Mouse (Mus musculus): ENCODE results near the gene Srr. TPM values are rescaled to one million over a fixed set of nuclear protein-coding genes. Genes with fewer than 3 reads are reported as not detected.
A peak's percentile ranks its signal among the peaks of the same experiment; 100 is the strongest.

Gene Srr
- total and polyA plus RNA-seq, 2 experiments from 2014 or later = 35.6 to 43.1 TPM

DNA sequence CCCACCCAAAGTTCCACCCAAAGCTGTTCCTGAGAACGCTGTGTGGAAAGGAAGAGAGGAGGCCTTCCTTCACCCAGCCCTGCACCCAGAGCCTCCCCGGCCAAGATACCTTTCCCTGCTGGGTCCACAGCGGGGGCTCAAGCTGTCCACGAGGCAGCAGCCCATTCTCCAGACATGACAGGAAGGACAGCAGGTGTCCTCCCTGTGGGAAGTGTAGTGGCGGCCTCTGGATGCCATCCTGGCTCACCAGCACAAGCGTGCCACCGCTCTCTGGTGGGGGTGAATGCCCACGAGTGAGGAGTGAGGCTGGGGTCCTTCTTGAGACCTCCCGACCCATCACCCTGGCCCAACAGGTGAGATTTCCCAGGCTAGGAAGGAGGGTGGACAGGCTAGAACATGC is 60.5 kb downstream of the Srr start:
- no peak overlapping the region for H3K4me3 ChIP-seq (ENCODE audit: low read depth, low read length)
- H3K9ac ChIP-seq (replicated peaks; ENCODE audit: low read length, poor library complexity, severe bottlenecking) = no peak overlapping the region
- no peak overlapping the region for H3K27ac ChIP-seq (ENCODE audit: low read depth, low read length)
- H3K27me3 ChIP-seq (ENCODE audit: insufficient read depth, low read length) = no peaks in the 10 kb centered on the region
- TF ChIP-seq CTCF (IDR thresholded peaks at IDR 0.05) = no peak
- no peak for ATAC-seq (ENCODE audit: low FRiP score)
- H3K4me1 ChIP-seq (ENCODE audit: insufficient read depth, low read length) = no peaks in the 10 kb centered on the region; the same call in 1 of the 2 replicates
- H3K4me2 ChIP-seq (ENCODE audit: low read depth, low read length, poor library complexity, severe bottlenecking) = no peak overlapping the region
- 85% methylated on average over 9 of the region's 9 CpGs for WGBS
- H3K36me3 ChIP-seq (ENCODE audit: insufficient read depth, low read length) = peaks cover 72% of the 10 kb centered on the region
- H3K9me3 ChIP-seq (ENCODE audit: low read length) = no peaks in the 10 kb centered on the region
- no peak for DNase-seq (ENCODE audit: low spot score)

GRCm38 (mm10) chr11:74864421-74864820 is 61.3 kb downstream of the Srr start:
- Histone ChIP-seq H3K36me3 (ENCODE audit: insufficient read depth, low read length) (peaks cover 80% of the 10 kb centered on the region), H3K4me2 (ENCODE audit: low read depth, low read length, poor library complexity, severe bottlenecking) (no peak overlapping the region), H3K9me3 (ENCODE audit: low read length) (no peaks in the 10 kb centered on the region), H3K4me3 (ENCODE audit: low read depth, low read length) (no peak overlapping the region), H3K4me1 (ENCODE audit: insufficient read depth, low read length) (no peaks in the 10 kb centered on the region; the same call in 1 of the 2 replicates), H3K27me3 (ENCODE audit: insufficient read depth, low read length) (no peaks in the 10 kb centered on the region), H3K27ac (ENCODE audit: low read depth, low read length) (no peak overlapping the region), H3K9ac (replicated peaks; ENCODE audit: low read length, poor library complexity, severe bottlenecking) (no peak overlapping the region)
- TF ChIP-seq CTCF (IDR thresholded peaks at IDR 0.05) = no peak
- 93% methylated on average over 9 of the region's 9 CpGs for WGBS
- DNase-seq (ENCODE audit: low spot score) (no peak), ATAC-seq (ENCODE audit: low FRiP score) (no peak)

DNA sequence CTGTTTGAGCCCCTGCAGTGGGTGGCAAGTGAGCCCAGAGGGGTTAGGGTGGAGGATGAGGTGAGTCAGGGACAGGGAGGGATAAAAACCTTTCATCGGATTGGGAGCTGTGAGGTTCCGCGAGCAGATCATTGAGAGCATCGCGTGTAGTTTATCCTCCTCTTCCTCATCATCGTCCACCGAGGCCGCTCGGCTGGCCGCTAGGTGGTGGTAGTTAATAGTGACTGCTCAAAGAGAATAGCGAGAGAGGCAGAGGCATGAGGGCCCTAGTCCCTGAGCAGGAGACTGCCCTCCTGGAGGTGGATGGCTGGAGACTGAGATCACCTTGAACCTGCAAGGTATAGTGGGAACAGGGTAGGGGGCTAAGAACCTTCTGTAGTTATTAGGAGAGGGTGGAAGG is 62.3 kb downstream of the Srr start:
- no peaks in the 10 kb centered on the region for H3K9me3 ChIP-seq (ENCODE audit: low read length)
- no peaks in the 10 kb centered on the region; the same call in 1 of the 2 replicates for H3K4me1 ChIP-seq (ENCODE audit: insufficient read depth, low read length)
- no peak overlapping the region for H3K4me2 ChIP-seq (ENCODE audit: low read depth, low read length, poor library complexity, severe bottlenecking)
- no peak overlapping the region for H3K27ac ChIP-seq (ENCODE audit: low read depth, low read length)
- peak; percentile 68 for TF ChIP-seq CTCF (IDR thresholded peaks at IDR 0.05)
- WGBS = 30% methylated on average over 11 of the region's 11 CpGs
- H3K36me3 ChIP-seq (ENCODE audit: insufficient read depth, low read length) = peaks cover 85% of the 10 kb centered on the region
- DNase-seq (ENCODE audit: low spot score) (peak; percentile 35), ATAC-seq (ENCODE audit: low FRiP score) (no peak)
- H3K4me3 ChIP-seq (ENCODE audit: low read depth, low read length) = no peak overlapping the region
- no peak overlapping the region for H3K9ac ChIP-seq (replicated peaks; ENCODE audit: low read length, poor library complexity, severe bottlenecking)
- H3K27me3 ChIP-seq (ENCODE audit: insufficient read depth, low read length) = no peaks in the 10 kb centered on the region

DNA sequence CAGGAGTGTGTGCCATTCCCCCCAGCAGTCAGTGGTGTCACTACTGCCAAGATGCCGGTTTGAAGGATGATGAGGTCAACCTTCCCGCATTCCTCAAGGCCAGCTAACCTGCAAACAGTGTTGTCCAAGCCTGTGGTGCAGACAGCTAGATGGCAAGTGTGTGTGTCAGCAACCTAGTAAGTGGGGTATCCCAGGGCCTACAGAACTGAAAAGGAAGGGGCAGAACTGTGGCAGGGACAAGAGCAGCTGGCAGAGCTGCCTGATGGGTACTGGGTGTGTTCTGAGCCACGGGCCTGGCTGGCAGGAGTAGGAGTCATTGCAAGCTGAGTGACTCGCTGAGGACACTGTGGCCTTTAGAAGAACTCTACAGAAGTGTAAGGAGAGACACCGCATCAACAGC is 63.6 kb downstream of the Srr start:
- Histone ChIP-seq H3K27ac (ENCODE audit: low read depth, low read length) (no peak overlapping the region), H3K9me3 (ENCODE audit: low read length) (no peaks in the 10 kb centered on the region), H3K9ac (replicated peaks; ENCODE audit: low read length, poor library complexity, severe bottlenecking) (no peak overlapping the region), H3K27me3 (ENCODE audit: insufficient read depth, low read length) (no peaks in the 10 kb centered on the region), H3K36me3 (ENCODE audit: insufficient read depth, low read length) (peaks cover 82% of the 10 kb centered on the region), H3K4me2 (ENCODE audit: low read depth, low read length, poor library complexity, severe bottlenecking) (no peak overlapping the region), H3K4me1 (ENCODE audit: insufficient read depth, low read length) (no peaks in the 10 kb centered on the region; the same call in 1 of the 2 replicates), H3K4me3 (ENCODE audit: low read depth, low read length) (no peak overlapping the region)
- DNase-seq (ENCODE audit: low spot score) = no peak
- ATAC-seq (ENCODE audit: low FRiP score) = no peak
- TF ChIP-seq CTCF (IDR thresholded peaks at IDR 0.05) = no peak
- 85% methylated on average over 5 of the region's 5 CpGs for WGBS

- TF ChIP-seq CTCF (IDR thresholded peaks at IDR 0.05) = no peak
- DNase-seq (ENCODE audit: low spot score) (no peak), ATAC-seq (ENCODE audit: low FRiP score) (no peak)
- Histone ChIP-seq H3K9ac (replicated peaks; ENCODE audit: low read length, poor library complexity, severe bottlenecking) (no peak overlapping the region), H3K27ac (ENCODE audit: low read depth, low read length) (no peak overlapping the region), H3K36me3 (ENCODE audit: insufficient read depth, low read length) (peaks cover 66% of the 10 kb centered on the region), H3K4me1 (ENCODE audit: insufficient read depth, low read length) (no peaks in the 10 kb centered on the region), H3K27me3 (ENCODE audit: insufficient read depth, low read length) (no peaks in the 10 kb centered on the region), H3K4me3 (ENCODE audit: low read depth, low read length) (no peak overlapping the region), H3K9me3 (ENCODE audit: low read length) (no peaks in the 10 kb centered on the region), H3K4me2 (ENCODE audit: low read depth, low read length, poor library complexity, severe bottlenecking) (no peak overlapping the region)
- 90% methylated on average over 9 of the region's 9 CpGs for WGBS
Measured at GRCm38 (mm10) chr11:74857756-74858155, 68.0 kb downstream of the Srr start.

Small RNA genes lying within 50 kb of the gene (microRNA-seq; reads per million reads assigned to microRNA genes)
- 1.0 reads per million for gene Mir6926 (ENCODE audit: borderline number of aligned reads)

Other genes starting within 250 kb of the Srr start
- 206 and 269 TPM in 2 replicates for gene Pafah1b1, start 201.3 kb downstream of the Srr start, total RNA-seq (2014; rRNA removed)
- 63.4 and 79.2 TPM in 2 replicates for gene Pafah1b1, start 201.3 kb downstream of the Srr start, polyA plus RNA-seq (2015; fragmentation: Nextera tagmentation; extraction: Ambion mirVana)
- gene Mettl16, start 155.1 kb downstream of the Srr start, total RNA-seq (2014; rRNA removed) = 13.1 and 16.6 TPM in 2 replicates
- 23.3 and 28.7 TPM in 2 replicates for gene Mettl16, start 155.1 kb downstream of the Srr start, polyA plus RNA-seq (2015; fragmentation: Nextera tagmentation; extraction: Ambion mirVana)
- gene Mnt, start 95.0 kb downstream of the Srr start, total RNA-seq (2014; rRNA removed) = 17.6 and 18.6 TPM in 2 replicates
- gene Mnt, start 95.0 kb downstream of the Srr start, polyA plus RNA-seq (2015; fragmentation: Nextera tagmentation; extraction: Ambion mirVana) = 7.4 and 8.4 TPM in 2 replicates
- 49.1 and 62.8 TPM in 2 replicates for gene Sgsm2, start 28.9 kb downstream of the Srr start, total RNA-seq (2014; rRNA removed)
- gene Sgsm2, start 28.9 kb downstream of the Srr start, polyA plus RNA-seq (2015; fragmentation: Nextera tagmentation; extraction: Ambion mirVana) = 28.1 and 28.8 TPM in 2 replicates
- 23.6 and 28.6 TPM in 2 replicates for gene Tsr1, start 27.9 kb downstream of the Srr start, total RNA-seq (2014; rRNA removed)
- gene Tsr1, start 27.9 kb downstream of the Srr start, polyA plus RNA-seq (2015; fragmentation: Nextera tagmentation; extraction: Ambion mirVana) = 21.2 and 22.9 TPM in 2 replicates
- 26.6 and 27.7 TPM in 2 replicates for gene Smg6, start 125 bp downstream of the Srr start, total RNA-seq (2014; rRNA removed)
- gene Smg6, start 125 bp downstream of the Srr start, polyA plus RNA-seq (2015; fragmentation: Nextera tagmentation; extraction: Ambion mirVana) = 10.0 and 11.9 TPM in 2 replicates
- 7.1 and 8.0 TPM in 2 replicates for gene Hic1, start 243.6 kb upstream of the Srr start, total RNA-seq (2014; rRNA removed)
- 1.4 and 1.5 TPM in 2 replicates for gene Hic1, start 243.6 kb upstream of the Srr start, polyA plus RNA-seq (2015; fragmentation: Nextera tagmentation; extraction: Ambion mirVana)